Mouse (Mus musculus): ENCODE data around the gene Ttc21a. TPM values are rescaled to one million over a fixed set of nuclear protein-coding genes. Genes with fewer than 3 reads are reported as not detected.

Ttc21a gene
- polyA plus RNA-seq, 1 experiment from 2014 or later: 0.44 TPM

GRCm38 (mm10) chr9:119976704-119977556, 39.5 kb downstream of the Ttc21a start:
- H3K4me2 ChIP-seq: peak overlapping the region; percentile 15; the same call in 1 of the 2 replicates
- no peaks in the 10 kb centered on the region for H3K9me3 ChIP-seq
- H3K4me1 ChIP-seq (replicated peaks): peaks cover 54% of the 10 kb centered on the region
- H3K4me3 ChIP-seq (replicated peaks): no peak overlapping the region
- H3K9ac ChIP-seq (replicated peaks): 0 out of 2 replicates have a peak overlapping the region, but pooled peaks have one; percentile 8
- ATAC-seq (ENCODE audit: insufficient number of reproducible peaks, insufficient read depth, low FRiP score, low TSS enrichment, low read depth): no peak
- H3K36me3 ChIP-seq: peaks cover 31% of the 10 kb centered on the region
- 0 out of 2 replicates have a peak overlapping the region, but pooled peaks have one; percentile 41 for H3K27ac ChIP-seq
- 37% methylated on average over 17 of the region's 17 CpGs for WGBS
- H3K27me3 ChIP-seq: no peaks in the 10 kb centered on the region

GRCm38 (mm10) chr9:119977557-119978060, 40.2 kb downstream of the Ttc21a start:
- Histone ChIP-seq H3K27ac (peak overlapping the region; percentile 62; the same call in 1 of the 2 replicates), H3K4me1 (replicated peaks) (peaks cover 60% of the 10 kb centered on the region), H3K27me3 (no peaks in the 10 kb centered on the region), H3K36me3 (peaks cover 25% of the 10 kb centered on the region), H3K4me2 (no peak overlapping the region), H3K4me3 (replicated peaks) (no peak overlapping the region), H3K9ac (replicated peaks) (0 out of 2 replicates have a peak overlapping the region, but pooled peaks have one; percentile 8), H3K9me3 (no peaks in the 10 kb centered on the region)
- WGBS: 66% methylated on average over 4 of the region's 5 CpGs
- no peak for ATAC-seq (ENCODE audit: insufficient number of reproducible peaks, insufficient read depth, low FRiP score, low TSS enrichment, low read depth)

GRCm38 (mm10) chr9:119978151-119978810, 40.9 kb downstream of the Ttc21a start:
- 53% methylated on average over 9 of the region's 9 CpGs for whole genome bisulfite sequencing

GRCm38 (mm10) chr9:119978811-119979441, 41.5 kb downstream of the Ttc21a start:
- WGBS: 88% methylated on average over 6 of the region's 6 CpGs

More at GRCm38 (mm10) chr9:119978151-119978810, 40.9 kb downstream of the Ttc21a start:
- no peak overlapping the region; the same call in 1 of the 2 replicates for H3K4me2 ChIP-seq
- H3K27me3 ChIP-seq: peaks cover 5% of the 10 kb centered on the region; the same call in 1 of the 2 replicates
- H3K36me3 ChIP-seq: peaks cover 18% of the 10 kb centered on the region
- ATAC-seq (ENCODE audit: insufficient number of reproducible peaks, insufficient read depth, low FRiP score, low TSS enrichment, low read depth): no peak
- H3K9me3 ChIP-seq: no peaks in the 10 kb centered on the region
- H3K4me1 ChIP-seq (replicated peaks): peaks cover 66% of the 10 kb centered on the region
- H3K4me3 ChIP-seq (replicated peaks): no peak overlapping the region
- H3K27ac ChIP-seq: peak overlapping the region; percentile 62; the same call in 1 of the 2 replicates
- H3K9ac ChIP-seq (replicated peaks): no peak overlapping the region

GRCm38 (mm10) chr9:119979749-119980148, 42.3 kb downstream of the Ttc21a start:
- H3K27ac ChIP-seq: no peak overlapping the region
- ATAC-seq (ENCODE audit: insufficient number of reproducible peaks, insufficient read depth, low FRiP score, low TSS enrichment, low read depth): no peak
- peaks cover 5% of the 10 kb centered on the region; the same call in 1 of the 2 replicates for H3K36me3 ChIP-seq
- no peak overlapping the region for H3K9ac ChIP-seq (replicated peaks)
- no peak overlapping the region for H3K4me3 ChIP-seq (replicated peaks)
- H3K9me3 ChIP-seq: no peaks in the 10 kb centered on the region
- H3K27me3 ChIP-seq: peaks cover 5% of the 10 kb centered on the region; the same call in 1 of the 2 replicates
- H3K4me2 ChIP-seq: no peak overlapping the region
- peaks cover 72% of the 10 kb centered on the region for H3K4me1 ChIP-seq (replicated peaks)
- WGBS: 75% methylated on average over 2 of the region's 2 CpGs

More at GRCm38 (mm10) chr9:119978811-119979441, 41.5 kb downstream of the Ttc21a start:
- no peak overlapping the region for H3K4me2 ChIP-seq
- no peak overlapping the region for H3K4me3 ChIP-seq (replicated peaks)
- H3K36me3 ChIP-seq: peaks cover 11% of the 10 kb centered on the region
- H3K9me3 ChIP-seq: no peaks in the 10 kb centered on the region
- H3K4me1 ChIP-seq (replicated peaks): peaks cover 66% of the 10 kb centered on the region
- ATAC-seq (ENCODE audit: insufficient number of reproducible peaks, insufficient read depth, low FRiP score, low TSS enrichment, low read depth): no peak
- H3K27ac ChIP-seq: 0 out of 2 replicates have a peak overlapping the region, but pooled peaks have one; percentile 0
- no peak overlapping the region for H3K9ac ChIP-seq (replicated peaks)
- peaks cover 5% of the 10 kb centered on the region; the same call in 1 of the 2 replicates for H3K27me3 ChIP-seq

- Histone ChIP-seq H3K4me2 (peak overlapping the region; percentile 98), H3K27me3 (peaks cover 5% of the 10 kb centered on the region; the same call in 1 of the 2 replicates), H3K4me1 (replicated peaks) (peaks cover 73% of the 10 kb centered on the region), H3K9me3 (no peaks in the 10 kb centered on the region), H3K9ac (replicated peaks) (peak overlapping the region; percentile 42; the same call in 1 of the 2 replicates), H3K27ac (peak overlapping the region; percentile 94), H3K36me3 (no peaks in the 10 kb centered on the region), H3K4me3 (replicated peaks) (peak overlapping the region; percentile 63; the same call in 1 of the 2 replicates)
- no peak for ATAC-seq (ENCODE audit: insufficient number of reproducible peaks, insufficient read depth, low FRiP score, low TSS enrichment, low read depth)
- 2% methylated on average over 4 of the region's 4 CpGs for WGBS
Observed at GRCm38 (mm10) chr9:119980770-119981182, 43.4 kb downstream of the Ttc21a start.

- Histone ChIP-seq H3K9me3 (no peaks in the 10 kb centered on the region), H3K27ac (peak overlapping the region; percentile 94), H3K4me3 (replicated peaks) (peak overlapping the region; percentile 63), H3K9ac (replicated peaks) (peak overlapping the region; percentile 42), H3K36me3 (no peaks in the 10 kb centered on the region), H3K27me3 (peaks cover 5% of the 10 kb centered on the region; the same call in 1 of the 2 replicates), H3K4me2 (peak overlapping the region; percentile 98), H3K4me1 (replicated peaks) (peaks cover 77% of the 10 kb centered on the region)
- 1% methylated on average over 16 of the region's 16 CpGs for WGBS
- ATAC-seq (ENCODE audit: insufficient number of reproducible peaks, insufficient read depth, low FRiP score, low TSS enrichment, low read depth): peak; percentile 4; the same call in 1 of the 2 replicates
Observed at GRCm38 (mm10) chr9:119981183-119982179, 44.1 kb downstream of the Ttc21a start.

- H3K27ac ChIP-seq: peak overlapping the region; percentile 94
- H3K36me3 ChIP-seq: no peaks in the 10 kb centered on the region
- H3K4me1 ChIP-seq (replicated peaks): peaks cover 69% of the 10 kb centered on the region
- H3K4me3 ChIP-seq (replicated peaks): peak overlapping the region; percentile 63
- WGBS: 2% methylated on average over 11 of the region's 11 CpGs
- H3K9ac ChIP-seq (replicated peaks): 0 out of 2 replicates have a peak overlapping the region, but pooled peaks have one; percentile 0
- H3K9me3 ChIP-seq: no peaks in the 10 kb centered on the region
- 0 out of 2 replicates have a peak, but pooled peaks have one; percentile 8 for ATAC-seq (ENCODE audit: insufficient number of reproducible peaks, insufficient read depth, low FRiP score, low TSS enrichment, low read depth)
- H3K4me2 ChIP-seq: peak overlapping the region; percentile 98
- H3K27me3 ChIP-seq: peaks cover 5% of the 10 kb centered on the region; the same call in 1 of the 2 replicates
Observed at GRCm38 (mm10) chr9:119982241-119982811, 44.9 kb downstream of the Ttc21a start.

GRCm38 (mm10) chr9:119982956-119983551, 45.6 kb downstream of the Ttc21a start:
- Histone ChIP-seq H3K27ac (peak overlapping the region; percentile 94), H3K9ac (replicated peaks) (peak overlapping the region; percentile 65), H3K4me3 (replicated peaks) (peak overlapping the region; percentile 63), H3K4me2 (peak overlapping the region; percentile 98), H3K9me3 (no peaks in the 10 kb centered on the region), H3K36me3 (no peaks in the 10 kb centered on the region), H3K4me1 (replicated peaks) (peaks cover 62% of the 10 kb centered on the region), H3K27me3 (peaks cover 5% of the 10 kb centered on the region; the same call in 1 of the 2 replicates)
- no peak for ATAC-seq (ENCODE audit: insufficient number of reproducible peaks, insufficient read depth, low FRiP score, low TSS enrichment, low read depth)
- under 1% methylated on average over 48 of the region's 48 CpGs for WGBS
